Mouse (Mus musculus) megakaryocyte-erythroid progenitor cell, adult 5-6 weeks (primary cell): ENCODE results near the gene Bcl11a. TPM values are rescaled to one million over a fixed set of nuclear protein-coding genes. Genes with fewer than 3 reads are reported as not detected.

ENCODE experiments used
- ATAC-seq: replicated peaks from 2 replicates; pipeline ENCODE4 v1.8.0; 2016; ENCODE audit warnings: mild to moderate bottlenecking, inconsistent platforms; ENCODE audit not compliant: severe bottlenecking, poor library complexity, low FRiP score, low TSS enrichment
- total RNA-seq, 2 experiments: library from RNA; stranded (forward) in 1 of 2; stranded (reverse) in 1 of 2; fragments of 200-1000, 215-1000 nt in 1 of 2; fragments of >200 nt in 1 of 2; fragmentation: Nextera tagmentation in 1 of 2; gene quantifications; 2 replicates each; pipeline ENCODE4 v1.2.3; 2014 to 2017

Bcl11a gene
- total RNA-seq, 2 experiments from 2014 or later, result 74.2 to 225 TPM

DNA sequence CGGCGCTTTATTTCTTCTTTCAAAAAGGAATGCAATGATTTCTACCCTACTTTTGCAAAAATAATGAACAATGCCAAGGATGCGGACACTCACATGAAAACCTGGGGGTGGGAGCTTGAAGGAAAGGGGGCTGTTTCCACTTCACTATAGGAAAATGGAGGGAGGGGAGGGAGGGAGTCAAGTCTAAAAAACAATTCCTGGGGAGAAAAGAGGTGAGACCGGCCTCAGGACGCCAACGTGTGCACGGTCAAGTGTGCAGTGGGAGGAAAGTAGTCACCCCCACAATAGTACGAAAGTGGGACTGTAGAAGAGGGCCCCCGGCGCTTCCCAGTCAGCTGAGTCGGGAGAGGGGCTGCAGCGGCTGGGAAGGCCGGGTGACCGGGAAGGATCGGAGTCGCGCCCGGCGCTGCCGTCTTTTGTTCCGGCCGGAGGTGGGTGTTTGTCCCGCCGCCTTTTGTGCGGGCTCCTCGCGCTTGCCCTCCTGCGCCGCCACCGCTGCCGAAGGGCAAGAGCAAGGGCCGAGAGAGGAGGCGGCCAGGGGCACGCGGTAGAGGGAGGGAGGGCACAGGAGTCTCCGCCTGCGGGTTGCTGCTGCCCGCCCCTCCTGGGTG is 955 bp downstream of the Bcl11a start:
- ATAC-seq, result no peak

DNA sequence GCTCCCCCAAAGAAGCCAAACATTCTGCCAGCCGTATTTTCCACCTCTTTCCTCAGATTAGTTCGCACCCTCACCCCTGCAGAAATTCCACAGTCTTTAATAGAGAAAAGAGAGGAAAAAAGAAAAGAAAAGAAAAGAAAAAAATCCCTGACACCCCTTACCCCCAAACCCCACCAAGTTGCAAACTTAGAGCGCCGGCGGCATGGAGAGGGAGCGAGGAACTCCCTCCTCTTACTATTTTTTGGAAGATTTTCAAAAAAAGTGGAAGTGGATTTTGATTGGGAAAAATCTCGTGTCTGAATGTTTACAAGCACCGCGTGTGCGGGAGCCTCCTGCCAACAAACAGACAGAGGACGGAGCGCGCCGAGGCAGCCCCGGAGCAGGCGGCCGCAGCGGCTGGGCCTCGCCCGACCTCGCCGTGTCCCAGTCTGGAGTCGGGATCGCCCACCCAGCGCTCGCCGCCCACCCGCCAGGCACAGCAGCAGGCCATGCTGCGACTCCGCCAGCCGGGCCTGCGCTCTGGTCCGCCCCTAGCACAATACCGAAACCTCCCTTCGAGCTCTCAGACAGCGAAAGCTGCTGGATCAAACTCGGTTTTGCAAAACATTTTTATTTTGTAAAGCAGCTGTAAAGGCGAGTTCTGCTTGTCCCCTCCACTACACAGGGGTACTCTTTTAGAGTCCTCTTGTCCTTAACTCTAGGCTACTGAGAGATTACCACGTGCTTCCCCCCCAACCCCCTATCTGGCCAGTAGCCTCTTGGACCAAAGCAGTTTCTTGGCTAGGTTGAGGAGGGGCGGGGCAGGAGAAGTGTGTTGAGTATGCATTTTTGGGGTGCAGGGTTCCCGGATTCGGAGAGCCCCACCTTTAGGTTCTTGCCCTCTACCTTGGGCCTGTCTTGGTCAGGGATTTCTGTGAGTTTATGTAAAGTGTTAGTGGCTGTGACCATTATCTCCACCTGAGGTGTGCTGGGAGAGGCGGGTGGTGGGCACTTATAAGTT is 1.8 kb downstream of the Bcl11a start:
- ATAC-seq, result peak; percentile 15; the same call in 1 of the 2 replicates

DNA sequence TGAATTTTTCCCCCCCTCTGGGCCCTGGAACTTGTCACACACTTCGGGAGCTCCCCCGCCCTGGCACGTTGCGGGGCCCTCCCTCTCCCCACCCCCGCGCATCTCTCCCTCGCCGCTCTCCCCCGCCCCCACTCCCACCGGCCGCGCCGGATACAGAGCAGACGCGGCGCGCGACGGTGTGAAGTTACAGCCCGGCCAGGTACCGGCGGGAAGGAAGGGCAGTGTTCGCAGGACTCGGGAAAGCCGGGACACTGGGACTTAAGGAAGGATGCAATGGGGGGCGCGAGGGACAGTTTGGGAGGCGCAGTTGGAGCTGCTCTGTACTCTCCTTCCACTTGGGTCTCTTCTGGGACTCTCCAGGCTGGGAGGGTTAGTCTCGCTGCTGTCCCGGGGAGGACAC is 2.7 kb downstream of the Bcl11a start:
- no peak for ATAC-seq

GRCm38 (mm10) chr11:24081016-24081686 is 3.3 kb downstream of the Bcl11a start:
- ATAC-seq, result no peak; the same call in 1 of the 2 replicates

- no peak for ATAC-seq
Measured at GRCm38 (mm10) chr11:24081687-24082384, 4.0 kb downstream of the Bcl11a start.

GRCm38 (mm10) chr11:24082385-24083075 is 4.7 kb downstream of the Bcl11a start:
- ATAC-seq, result no peak

GRCm38 (mm10) chr11:24083076-24083405 is 5.2 kb downstream of the Bcl11a start:
- ATAC-seq, result no peak

- 0 out of 2 replicates have a peak, but pooled peaks have one; percentile 7 for ATAC-seq
Measured at GRCm38 (mm10) chr11:24083423-24083822, 5.6 kb downstream of the Bcl11a start.

DNA sequence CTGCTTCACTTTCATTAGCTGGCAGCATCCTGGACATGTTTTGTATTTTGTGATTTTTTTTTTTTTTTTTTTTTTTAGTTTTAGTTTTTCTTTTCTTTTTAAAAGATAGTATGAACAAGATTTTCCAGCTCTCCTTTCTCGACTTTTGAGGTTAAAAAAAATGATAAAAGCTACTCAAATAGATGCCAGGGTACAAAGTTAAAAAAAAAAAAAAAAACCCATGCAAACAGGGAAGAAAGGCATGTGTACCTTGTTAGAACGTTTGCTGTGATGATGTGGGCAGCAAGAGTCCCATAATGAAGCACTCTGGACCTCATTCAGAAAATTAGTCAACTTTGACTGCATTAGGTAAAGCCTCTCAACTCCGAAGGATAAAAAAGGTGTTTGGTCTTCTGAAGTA is 6.2 kb downstream of the Bcl11a start:
- no peak for ATAC-seq

- ATAC-seq, result no peak
Measured at GRCm38 (mm10) chr11:24084590-24084989, 6.7 kb downstream of the Bcl11a start.

- 0 out of 2 replicates have a peak, but pooled peaks have one; percentile 23 for ATAC-seq
Measured at GRCm38 (mm10) chr11:24085986-24086385, 8.1 kb downstream of the Bcl11a start.

GRCm38 (mm10) chr11:24087069-24087468 is 9.2 kb downstream of the Bcl11a start:
- ATAC-seq, result no peak

- ATAC-seq, result no peak
Measured at GRCm38 (mm10) chr11:24090443-24090842, 12.6 kb downstream of the Bcl11a start.

DNA sequence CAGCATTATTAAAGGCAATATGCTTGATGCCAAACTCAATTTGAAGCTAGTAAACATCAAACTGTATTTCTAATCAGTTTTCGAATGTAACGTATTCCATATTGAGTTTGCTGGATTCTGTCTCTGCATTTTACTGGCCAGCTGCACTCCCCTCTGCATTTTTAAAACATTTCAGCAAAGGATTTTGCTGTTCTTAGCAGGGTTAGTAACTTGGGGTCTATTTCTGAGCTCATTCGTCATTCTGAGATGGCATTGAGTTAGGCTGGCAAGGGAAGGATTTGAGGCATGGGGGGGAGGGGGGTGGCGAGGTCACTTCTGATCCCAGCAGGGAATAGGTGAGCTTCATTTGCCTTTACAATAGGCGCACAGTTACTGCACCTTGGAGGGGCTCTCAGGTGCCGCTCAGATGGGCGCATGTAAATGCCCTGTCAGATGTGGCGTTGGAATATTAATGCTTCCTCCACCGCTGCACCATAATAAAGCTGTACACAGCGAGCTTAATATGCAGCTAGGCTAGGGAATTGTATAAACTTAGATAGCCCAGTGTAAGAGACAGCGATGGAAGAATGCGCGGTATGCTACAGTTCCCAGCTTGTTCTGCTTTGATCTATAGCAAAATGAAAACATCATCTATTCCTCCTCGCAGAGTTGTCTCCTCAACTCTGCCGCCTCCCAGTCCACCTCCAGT is 13.7 kb downstream of the Bcl11a start:
- ATAC-seq, result no peak

DNA sequence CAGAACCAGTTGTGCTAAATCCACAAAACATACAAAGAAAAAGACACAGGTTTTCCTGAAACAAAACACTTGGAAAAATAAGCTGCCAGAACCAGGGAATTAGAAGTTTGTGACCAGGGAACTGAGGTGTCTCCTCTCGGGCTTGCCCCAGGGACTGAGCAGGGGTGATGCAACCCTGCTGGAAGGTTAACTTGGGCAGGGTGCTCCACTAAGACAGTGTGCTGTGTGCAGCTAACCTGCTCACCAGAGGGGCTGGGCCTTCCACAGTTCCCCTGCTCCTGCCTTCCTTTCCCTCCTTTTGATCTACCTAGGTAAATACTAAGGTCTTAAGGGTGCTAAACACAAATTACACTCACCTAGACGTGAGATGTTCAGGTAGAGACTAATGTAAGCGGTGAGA is 14.8 kb downstream of the Bcl11a start:
- ATAC-seq, result no peak

DNA sequence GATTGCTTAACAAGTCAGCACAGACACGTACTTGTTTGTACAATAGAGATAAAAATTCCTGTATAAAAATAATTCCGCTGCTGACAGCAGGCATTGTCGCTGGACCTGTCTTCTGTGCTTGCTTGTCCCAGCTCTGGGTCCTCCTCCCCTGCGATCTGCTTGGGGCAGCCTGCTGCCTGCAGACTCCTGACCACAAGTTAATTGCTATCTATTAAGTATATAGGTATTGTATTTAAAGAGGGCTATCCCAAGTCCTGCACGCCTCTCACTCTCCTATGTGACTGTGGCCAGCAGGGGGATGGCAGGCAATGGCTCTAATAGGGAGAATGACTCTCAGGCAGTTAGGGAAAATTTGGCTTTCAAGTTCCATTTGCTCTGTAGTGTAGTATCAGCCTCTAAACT is 16.2 kb downstream of the Bcl11a start:
- peak; percentile 77 for ATAC-seq

GRCm38 (mm10) chr11:24095236-24095635 is 17.4 kb downstream of the Bcl11a start:
- ATAC-seq, result 0 out of 2 replicates have a peak, but pooled peaks have one; percentile 23

DNA sequence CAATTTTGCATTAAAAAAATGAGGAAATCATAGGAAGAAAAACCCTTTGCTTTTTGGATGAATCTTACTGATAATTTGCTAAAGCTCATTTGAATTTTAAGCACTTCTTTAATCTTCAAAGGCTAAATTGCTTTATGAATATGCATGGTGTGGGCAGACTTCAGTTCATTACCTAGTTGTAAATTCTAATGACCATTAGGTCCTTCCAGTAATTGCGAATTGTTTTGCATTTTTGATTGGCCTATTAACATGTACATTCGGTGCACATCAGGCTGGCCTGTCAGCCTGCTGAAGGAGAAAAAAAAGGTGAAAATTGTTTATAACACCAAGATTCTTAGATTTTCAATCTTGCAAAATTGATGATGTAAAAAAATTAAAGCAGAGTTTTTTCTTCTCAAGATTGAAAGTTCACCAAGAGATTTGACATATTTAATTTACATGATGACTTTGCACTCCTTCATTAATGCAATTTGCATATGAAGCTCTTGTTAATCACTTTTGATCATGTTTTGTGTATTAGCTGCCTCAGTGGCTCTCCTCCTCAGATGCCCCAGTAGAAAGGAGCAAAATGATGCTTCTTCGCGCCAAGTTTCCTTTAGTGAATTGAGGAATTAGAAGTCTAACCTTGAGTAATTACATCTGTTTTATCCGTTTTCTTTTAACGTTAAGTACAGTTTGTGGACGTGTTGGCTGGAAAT is 17.9 kb downstream of the Bcl11a start:
- no peak for ATAC-seq
